Mouse (Mus musculus): ENCODE measurements around the gene H2al1a.

The H2al1a gene

GRCm38 (mm10) chrX:11346756-11347155 lies 47.7 kb downstream of the H2al1a start:
- DNase-seq, result no peak
